Mouse (Mus musculus) kidney, postnatal 0 days (tissue): ENCODE results near the gene Itgb5. TPM values are rescaled to one million over a fixed set of nuclear protein-coding genes. Genes with fewer than 3 reads are reported as not detected.

Experiments
- ATAC-seq: fragments of 200-750 bp; cut with Nextera tagmentation; replicated peaks from 2 replicates; pipeline ENCODE4 v1.8.0; 2017; ENCODE audit warnings: low read depth, moderate number of reproducible peaks, moderate TSS enrichment, moderate library complexity; ENCODE audit not compliant: low FRiP score
- DNase-seq: peaks from one replicate; pipeline ENCODE4 v3.0.0-alpha.2; 2016; ENCODE audit warnings: low spot score
- H3K27ac ChIP-seq: fragments of 300-500 bp; sonication (generic); 2 replicates; pipeline ENCODE4 v1.5.1; 2014; ENCODE audit warnings: mild to moderate bottlenecking
- H3K27me3 ChIP-seq: fragments of 300-500 bp; sonication (generic); 2 replicates; pipeline ENCODE4 v1.6.1; 2014; ENCODE audit warnings: low read length, mixed read lengths; ENCODE audit not compliant: insufficient read depth
- H3K36me3 ChIP-seq: fragments of 300-500 bp; sonication (generic); 2 replicates; pipeline ENCODE4 v1.6.1; 2014; ENCODE audit warnings: low read length, mixed read lengths; ENCODE audit not compliant: insufficient read depth
- H3K4me1 ChIP-seq: fragments of 300-500 bp; sonication (generic); replicated peaks from 2 replicates; pipeline ENCODE4 v1.6.1; 2014; ENCODE audit warnings: antibody characterized with exemption, low read length, mixed read lengths; ENCODE audit not compliant: insufficient read depth
- H3K4me2 ChIP-seq: fragments of 300-500 bp; sonication (generic); 2 replicates; pipeline ENCODE4 v1.6.1; 2014; ENCODE audit warnings: mild to moderate bottlenecking, low read length, moderate library complexity, mixed read lengths
- H3K4me3 ChIP-seq: fragments of 300-500 bp; sonication (generic); replicated peaks from 2 replicates; pipeline ENCODE4 v1.5.1; 2014; ENCODE audit warnings: low read depth, low read length
- H3K9ac ChIP-seq: fragments of 300-500 bp; sonication (generic); 2 replicates; pipeline ENCODE4 v1.6.1; 2014; ENCODE audit warnings: low read depth, low read length
- H3K9me3 ChIP-seq: fragments of 300-500 bp; sonication (generic); replicated peaks from 2 replicates; pipeline ENCODE4 v1.6.1; 2016; ENCODE audit warnings: low read length, inconsistent platforms, mixed read lengths
- CTCF ChIP-seq: IDR thresholded peaks from 2 replicates; pipeline ENCODE4 v1.5.1; 2016; ENCODE audit warnings: antibody characterized with exemption, low read depth, mild to moderate bottlenecking, moderate library complexity
- WGBS: fragments of 180-500 bp; shearing (Covaris S2); extraction: QIAGEN DNeasy Blood & Tissue Kit; methylation state at CpG from one replicate; pipeline ENCODE4 v1.1.7; 2014; 5-methylcytosine and 5-hydroxymethylcytosine counted together
- polyA plus RNA-seq: library from polyadenylated mRNA; unstranded; fragments of >200 nt; fragmentation: Nextera tagmentation; extraction: Ambion mirVana; gene quantifications from 2 replicates; pipeline ENCODE4 v1.2.1, GENCODE M21; 2015

Gene Itgb5
- polyA plus RNA-seq, result 48.6 and 53.2 TPM in 2 replicates

DNA sequence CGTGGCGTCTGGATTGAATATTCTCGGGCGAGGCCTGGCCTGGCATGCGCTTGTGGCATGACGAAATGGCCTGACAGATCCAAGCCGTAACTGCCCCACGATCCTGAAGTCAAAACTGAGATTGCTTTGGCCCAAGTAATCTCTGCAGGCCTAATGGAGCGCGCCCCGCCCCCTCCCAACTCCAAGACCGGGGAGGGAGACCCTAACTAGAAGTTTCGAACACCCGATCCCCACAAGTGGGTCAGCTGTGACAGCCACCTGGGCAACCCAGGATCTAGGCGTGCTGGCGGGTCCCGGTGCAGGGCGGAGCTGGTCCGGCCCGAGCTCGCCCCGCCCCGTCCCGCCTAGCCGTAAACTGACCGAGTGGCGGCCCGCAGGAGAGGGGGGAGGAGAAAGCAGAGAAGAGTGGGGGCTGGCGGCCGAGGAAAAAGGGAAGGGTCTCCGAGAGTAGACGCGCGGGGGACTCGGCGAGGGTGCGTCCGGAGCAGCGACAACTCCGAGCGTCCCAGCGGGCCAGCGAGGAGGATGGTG lies at the start of gene Itgb5:
TSS of gene Itgb5 (plus strand) at position 365 of the 531 bp plus-strand sequence.
- DNase-seq, result peak; percentile 85
- peak; percentile 83 for ATAC-seq
- WGBS, result 0% methylated on average over 39 of the region's 43 CpGs
- Histone ChIP-seq H3K36me3 (no peaks in the 10 kb centered on the region), H3K9me3 (no peaks in the 10 kb centered on the region), H3K4me3 (peak within 1 kb of the TSS; percentile 83), H3K27me3 (no peaks in the 10 kb centered on the region), H3K9ac (peak within 1 kb of the TSS; percentile 74), H3K27ac (peak within 1 kb of the TSS; percentile 73), H3K4me2 (peak within 1 kb of the TSS; percentile 58), H3K4me1 (peaks cover 14% of the 10 kb centered on the region; the same call in 1 of the 2 replicates)
- TF ChIP-seq CTCF, result no peak

DNA sequence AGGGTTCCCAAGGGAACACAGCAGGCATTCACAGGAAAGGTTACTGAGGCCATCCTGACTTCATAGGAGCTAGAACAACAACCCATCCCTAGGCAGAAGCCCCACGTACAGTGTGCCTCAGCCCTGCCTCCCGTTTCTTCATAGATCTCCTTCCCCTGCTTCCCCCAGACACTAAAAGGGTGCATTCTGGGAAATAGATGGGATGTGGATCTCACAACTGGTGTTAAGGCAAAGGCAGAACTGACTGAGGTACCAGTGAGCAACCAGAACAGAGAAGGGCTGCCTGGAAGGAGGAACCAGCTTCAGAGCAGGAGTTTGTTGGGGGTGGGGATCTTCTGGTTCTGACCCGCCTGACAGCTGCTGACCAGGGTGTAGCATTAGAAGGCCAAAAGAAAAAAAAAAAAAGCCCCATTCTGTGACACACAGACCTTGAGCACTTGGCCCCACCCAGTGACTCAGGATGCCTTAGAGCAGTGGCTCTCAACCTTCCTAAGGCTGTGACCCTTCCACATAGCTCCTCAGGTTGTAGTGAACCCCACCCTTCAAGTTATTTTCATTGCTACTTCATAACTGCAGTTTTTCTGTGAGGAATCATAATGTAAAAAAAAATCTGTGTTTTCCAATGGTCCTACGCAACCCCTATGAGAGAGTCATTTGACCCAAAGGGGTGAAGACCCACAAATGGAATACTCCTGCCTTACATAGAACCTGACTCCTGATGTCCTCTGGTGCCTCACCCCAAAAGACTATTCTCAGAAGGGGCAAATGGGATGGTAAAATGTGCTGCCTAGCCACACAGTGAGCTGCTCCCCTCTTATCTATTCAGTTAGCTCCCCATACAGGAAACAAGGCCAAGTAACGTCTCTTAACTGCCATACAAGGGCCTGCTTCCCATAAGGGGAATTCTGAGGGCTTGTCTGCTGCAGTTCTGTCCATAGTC lies 47.4 kb upstream of the Itgb5 start:
- TF ChIP-seq CTCF, result no peak
- no peak overlapping the region for H3K4me2 ChIP-seq
- H3K27ac ChIP-seq, result no peak overlapping the region
- DNase-seq (no peak), ATAC-seq (no peak)
- no peaks in the 10 kb centered on the region for H3K9me3 ChIP-seq
- no peak overlapping the region for H3K4me3 ChIP-seq
- no peaks in the 10 kb centered on the region for H3K36me3 ChIP-seq
- no peaks in the 10 kb centered on the region for H3K27me3 ChIP-seq
- no peak overlapping the region for H3K9ac ChIP-seq
- WGBS, result 64% methylated on average over 5 of the region's 5 CpGs
- H3K4me1 ChIP-seq, result no peaks in the 10 kb centered on the region

DNA sequence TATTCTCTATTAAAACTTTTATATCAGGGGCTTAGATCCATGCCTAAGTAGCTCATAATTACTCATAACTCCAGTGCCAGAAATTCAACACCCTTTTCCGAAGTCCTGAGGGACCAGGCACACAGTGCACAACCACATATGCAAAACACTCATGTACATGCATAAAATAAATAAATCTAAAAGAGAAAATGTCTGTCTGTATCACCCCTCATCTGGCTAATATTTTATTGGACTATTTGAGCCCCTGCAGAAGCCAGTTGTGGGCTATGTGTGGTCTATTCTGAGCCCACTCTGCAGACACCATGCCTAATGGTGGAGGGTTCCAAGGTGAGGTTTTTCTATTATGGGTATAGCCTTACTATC lies 46.8 kb upstream of the Itgb5 start:
- H3K27ac ChIP-seq, result no peak overlapping the region
- no peak overlapping the region for H3K4me2 ChIP-seq
- ATAC-seq, result no peak
- WGBS, result 97% methylated on average over 1 of the region's 1 CpGs
- no peaks in the 10 kb centered on the region for H3K4me1 ChIP-seq
- no peak for TF ChIP-seq CTCF
- H3K36me3 ChIP-seq, result no peaks in the 10 kb centered on the region
- no peaks in the 10 kb centered on the region for H3K27me3 ChIP-seq
- H3K4me3 ChIP-seq, result no peak overlapping the region
- H3K9me3 ChIP-seq, result no peaks in the 10 kb centered on the region
- no peak for DNase-seq
- H3K9ac ChIP-seq, result no peak overlapping the region

DNA sequence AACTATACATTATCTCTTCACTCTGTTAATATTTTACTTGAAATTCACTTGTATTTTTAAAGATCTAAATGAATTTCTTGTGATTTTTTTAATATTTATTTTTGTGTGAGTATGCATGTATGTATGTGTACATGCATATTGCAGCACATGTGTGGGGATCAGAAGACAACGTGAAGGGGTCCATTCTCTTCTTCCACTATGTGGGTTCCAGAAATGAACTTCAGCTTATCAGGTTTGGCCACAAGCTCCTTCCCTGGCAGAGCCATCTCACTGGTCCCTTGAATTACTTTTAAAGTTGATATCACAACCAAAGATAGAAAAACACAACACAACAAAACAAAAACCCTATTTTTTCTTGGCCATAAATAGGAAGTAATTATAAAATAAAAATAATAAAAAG lies 44.9 kb upstream of the Itgb5 start:
- Histone ChIP-seq H3K4me2 (no peak overlapping the region), H3K27me3 (no peaks in the 10 kb centered on the region), H3K9ac (no peak overlapping the region), H3K36me3 (no peaks in the 10 kb centered on the region), H3K4me3 (no peak overlapping the region), H3K27ac (no peak overlapping the region), H3K9me3 (no peaks in the 10 kb centered on the region), H3K4me1 (no peaks in the 10 kb centered on the region)
- no peak for TF ChIP-seq CTCF
- DNase-seq, result no peak
- no peak for ATAC-seq
- WGBS, result 68% methylated on average over 1 of the region's 1 CpGs

DNA sequence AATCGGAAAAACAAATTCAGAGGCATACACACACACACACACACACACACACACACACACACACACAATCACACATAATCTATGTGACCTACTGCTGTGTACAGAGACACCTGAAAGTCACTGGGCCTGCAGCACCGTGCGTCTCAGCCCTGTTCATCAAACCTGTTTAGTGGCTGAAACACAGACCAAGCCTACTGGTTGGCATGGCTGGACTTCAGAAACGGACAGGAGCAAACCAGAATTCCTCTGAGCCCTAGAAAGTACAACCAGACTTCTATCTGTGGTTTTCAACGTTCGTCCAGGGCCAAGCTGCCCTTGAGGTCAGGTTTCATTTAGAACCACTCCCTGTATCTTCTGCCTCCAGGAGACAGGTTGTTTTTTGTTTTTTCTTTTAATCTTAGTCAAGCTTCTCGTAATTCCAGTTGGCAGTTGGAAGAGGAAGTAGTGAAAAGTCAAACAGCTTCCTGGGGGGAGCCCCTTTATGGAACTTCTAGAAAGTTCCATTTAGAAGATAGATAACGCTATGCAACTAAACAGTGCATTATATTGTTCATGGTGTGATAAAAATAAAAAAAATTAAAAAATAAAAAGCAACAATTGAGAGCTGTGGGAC lies 44.3 kb upstream of the Itgb5 start:
- no peak overlapping the region for H3K4me2 ChIP-seq
- no peaks in the 10 kb centered on the region for H3K9me3 ChIP-seq
- no peaks in the 10 kb centered on the region for H3K27me3 ChIP-seq
- no peak overlapping the region for H3K4me3 ChIP-seq
- ATAC-seq, result no peak
- H3K4me1 ChIP-seq, result no peaks in the 10 kb centered on the region
- WGBS, result 52% methylated on average over 8 of the region's 8 CpGs
- H3K27ac ChIP-seq, result no peak overlapping the region
- no peak overlapping the region for H3K9ac ChIP-seq
- H3K36me3 ChIP-seq, result no peaks in the 10 kb centered on the region
- TF ChIP-seq CTCF, result no peak
- no peak for DNase-seq

DNA sequence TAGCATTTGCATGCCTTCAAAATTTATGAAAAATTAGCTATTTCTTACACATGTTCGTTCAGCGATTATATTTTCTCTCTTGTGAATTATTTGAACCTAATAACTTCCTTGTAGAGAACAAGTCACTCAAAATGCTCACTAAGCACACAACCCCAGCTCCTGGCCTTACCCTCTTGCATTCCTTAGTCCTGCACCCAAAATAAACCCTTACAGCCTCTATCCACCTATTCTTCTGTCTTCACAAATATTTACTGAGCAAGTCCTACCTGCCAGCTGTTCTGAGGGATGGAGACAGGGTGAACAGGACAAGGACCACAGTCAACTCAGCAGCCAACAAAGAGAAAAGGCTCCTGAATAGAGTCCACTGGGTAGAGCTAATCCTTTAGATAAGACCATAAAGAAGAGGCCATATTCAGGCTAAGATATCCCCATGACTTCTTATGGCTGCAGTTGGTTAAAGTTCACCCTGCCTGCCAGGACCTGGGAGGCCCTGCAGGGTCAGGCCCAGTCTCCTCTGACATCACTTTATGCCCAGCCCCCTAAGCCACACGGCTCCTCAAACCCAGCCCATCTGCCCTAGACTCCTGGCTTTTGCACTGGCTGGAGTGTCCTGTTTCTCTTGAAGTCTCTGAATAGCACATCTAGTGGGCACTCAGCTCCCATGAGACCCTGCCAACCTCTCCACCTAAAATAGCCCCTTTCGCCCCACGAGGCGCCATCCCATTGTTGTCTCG lies 42.6 kb upstream of the Itgb5 start:
- Histone ChIP-seq H3K4me1 (no peaks in the 10 kb centered on the region), H3K36me3 (no peaks in the 10 kb centered on the region), H3K27ac (no peak overlapping the region), H3K27me3 (no peaks in the 10 kb centered on the region), H3K9me3 (no peaks in the 10 kb centered on the region), H3K4me3 (no peak overlapping the region), H3K9ac (no peak overlapping the region), H3K4me2 (no peak overlapping the region)
- TF ChIP-seq CTCF, result no peak
- DNase-seq, result no peak
- ATAC-seq, result no peak
- 75% methylated on average over 7 of the region's 7 CpGs for WGBS
